Mouse (Mus musculus) gastrocnemius, postnatal 10 days (tissue): ENCODE results near the gene Chek2. TPM values are rescaled to one million over a fixed set of nuclear protein-coding genes. Genes with fewer than 3 reads are reported as not detected.
A peak's percentile ranks its signal among the peaks of the same experiment; 100 is the strongest.
"Not testable (repeated sequence)": the region's sequence is repeated elsewhere in the genome, so short reads cannot be mapped to it uniquely, and the experiment has no call there.

Experiments used
- DNase-seq: peaks from one replicate; pipeline ENCODE4 v3.0.0; 2021; ENCODE audit warnings: mixed read lengths
- total RNA-seq, 2 experiments: library from RNA; stranded (reverse); gene quantifications; 2 replicates each; pipeline ENCODE4 v1.2.3; 2021

Chek2 gene
- total RNA-seq, 2 experiments from 2014 or later, result 3.8 to 5.0 TPM

DNA sequence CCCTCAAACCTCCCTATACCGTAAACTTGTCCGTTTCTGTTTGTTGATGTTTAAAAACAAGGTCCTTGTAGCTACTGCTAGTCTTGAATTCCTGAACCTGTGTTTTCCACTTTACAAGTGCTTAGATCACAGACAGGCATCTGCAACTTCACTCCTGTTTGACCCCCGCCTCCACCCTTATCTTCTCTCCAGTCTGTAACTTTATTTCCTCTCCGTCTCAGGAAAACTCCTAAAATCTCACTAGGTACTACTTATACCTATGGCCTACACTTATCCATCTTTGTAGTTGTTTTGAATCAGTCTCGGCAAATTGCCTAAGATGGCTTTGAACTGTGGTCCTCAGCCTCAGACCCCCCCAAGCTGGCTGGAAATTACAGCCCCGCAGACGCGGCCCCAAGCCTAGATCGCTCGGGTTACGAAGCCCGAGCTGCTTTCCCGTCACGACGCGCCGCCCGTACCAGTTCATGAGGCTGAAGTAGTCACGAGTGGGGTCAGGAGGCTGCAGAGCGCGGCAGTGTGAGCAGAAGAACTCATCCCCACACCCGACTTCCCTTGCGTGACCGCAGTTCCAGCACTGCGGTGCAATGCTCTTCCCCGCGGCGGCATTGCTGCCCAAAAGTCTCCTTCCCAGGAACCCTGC, 621 bp upstream of the Chek2 start:
- DNase-seq, result no peak

DNA sequence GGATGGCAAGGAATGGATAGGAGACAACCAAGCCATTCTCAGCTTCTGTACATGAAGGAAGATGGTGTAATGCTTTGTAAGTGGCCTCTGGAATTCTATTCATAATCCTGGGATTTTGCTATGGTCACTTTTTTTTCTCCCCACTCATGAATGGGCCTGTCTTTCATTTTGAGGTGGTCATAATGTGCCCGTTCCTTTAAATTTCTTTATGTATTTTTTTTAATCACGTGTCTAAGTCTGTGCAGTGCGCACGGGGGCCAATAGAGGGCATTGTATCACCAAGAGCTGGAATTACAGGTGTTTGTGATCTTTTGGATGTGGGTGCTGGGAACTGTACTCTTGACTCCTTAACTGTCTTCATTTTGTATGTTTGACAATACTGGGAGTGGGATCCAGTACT, 686 bp downstream of the Chek2 start:
- DNase-seq, result peak; percentile 31

DNA sequence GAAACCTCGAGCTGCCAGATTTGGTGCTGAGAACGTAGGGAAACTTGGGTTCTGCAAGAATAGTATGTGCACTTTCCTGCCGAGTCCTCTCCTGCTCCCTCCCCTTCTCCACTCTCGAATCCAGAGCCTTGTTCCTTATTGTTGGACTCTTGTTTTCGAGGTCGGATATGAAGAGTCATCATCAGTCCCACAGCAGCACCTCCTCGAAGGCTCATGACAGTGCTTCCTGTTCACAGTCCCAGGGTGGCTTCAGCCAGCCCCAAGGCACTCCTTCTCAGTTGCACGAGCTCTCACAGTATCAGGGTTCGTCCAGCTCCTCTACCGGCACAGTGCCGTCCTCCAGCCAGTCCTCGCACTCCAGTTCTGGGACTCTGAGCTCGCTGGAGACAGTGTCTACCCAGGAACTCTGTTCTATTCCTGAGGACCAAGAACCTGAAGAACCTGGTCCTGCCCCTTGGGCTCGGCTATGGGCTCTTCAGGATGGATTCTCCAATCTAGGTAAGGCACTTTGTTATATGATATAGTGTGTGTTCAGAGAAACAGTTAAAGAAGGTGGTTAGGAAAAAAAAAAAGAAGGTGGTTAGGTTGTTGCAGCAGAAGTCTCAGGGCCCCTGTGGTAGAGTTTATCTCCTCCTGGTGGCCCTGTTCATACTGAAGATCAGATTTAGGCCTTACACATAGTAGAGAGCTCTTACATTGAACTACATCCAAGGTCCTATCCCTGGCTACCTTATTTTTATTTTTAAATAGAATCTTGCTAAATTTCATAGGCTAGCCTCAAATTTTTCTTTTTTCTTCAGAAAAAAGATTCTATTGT, 1.5 kb downstream of the Chek2 start:
- no peak for DNase-seq

GRCm38 (mm10) chr5:110852990-110853389, 13.2 kb downstream of the Chek2 start:
- no peak for DNase-seq

- DNase-seq, result no peak
These were observed 17.3 kb downstream of the Chek2 start for GRCm38 (mm10) chr5:110857091-110857490.

- peak; percentile 32 for DNase-seq
These were observed 19.4 kb downstream of the Chek2 start for GRCm38 (mm10) chr5:110859013-110859650.

DNA sequence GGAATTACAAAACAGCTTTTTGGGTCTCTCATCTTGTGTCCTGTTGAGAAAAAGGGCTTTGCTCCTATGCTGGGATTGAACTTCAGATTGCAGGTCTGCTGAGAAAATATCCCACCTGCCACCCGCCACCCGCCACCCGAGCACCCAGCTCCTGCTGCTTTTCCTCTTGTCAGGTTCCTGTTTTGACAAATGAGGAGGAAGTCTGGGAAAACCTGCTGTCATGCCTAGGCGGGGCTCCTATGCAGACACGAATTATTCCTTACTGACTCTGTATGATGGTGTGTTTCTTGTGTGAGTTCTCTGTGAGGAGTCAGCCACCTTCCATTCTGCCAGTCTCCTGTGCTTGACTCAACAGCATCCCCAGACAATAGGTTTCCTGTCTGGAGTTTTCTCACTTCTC, 20.7 kb downstream of the Chek2 start:
- DNase-seq, result no peak

DNA sequence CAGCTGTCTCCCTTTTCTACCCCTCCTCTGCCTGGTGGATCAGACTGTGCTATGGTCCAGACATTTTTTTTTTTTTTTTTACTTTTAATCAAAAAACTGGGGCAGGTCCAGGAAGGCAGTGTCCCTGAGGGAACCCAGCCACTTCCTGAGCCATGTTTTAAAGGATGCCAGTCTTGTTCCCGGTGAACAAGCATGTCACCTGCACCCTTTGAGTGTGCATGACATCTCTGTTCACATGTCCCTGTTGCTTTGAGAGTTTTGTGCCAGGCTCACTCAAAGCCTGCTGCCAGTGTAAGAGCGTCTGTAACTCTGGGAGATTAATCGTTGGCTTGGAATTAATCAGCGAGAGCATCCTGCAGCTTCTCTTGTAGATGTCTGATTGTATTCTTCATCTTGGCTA, 28.7 kb downstream of the Chek2 start:
- no peak for DNase-seq

- no peak for DNase-seq
These were observed 29.5 kb downstream of the Chek2 start for GRCm38 (mm10) chr5:110869242-110869669.

DNA sequence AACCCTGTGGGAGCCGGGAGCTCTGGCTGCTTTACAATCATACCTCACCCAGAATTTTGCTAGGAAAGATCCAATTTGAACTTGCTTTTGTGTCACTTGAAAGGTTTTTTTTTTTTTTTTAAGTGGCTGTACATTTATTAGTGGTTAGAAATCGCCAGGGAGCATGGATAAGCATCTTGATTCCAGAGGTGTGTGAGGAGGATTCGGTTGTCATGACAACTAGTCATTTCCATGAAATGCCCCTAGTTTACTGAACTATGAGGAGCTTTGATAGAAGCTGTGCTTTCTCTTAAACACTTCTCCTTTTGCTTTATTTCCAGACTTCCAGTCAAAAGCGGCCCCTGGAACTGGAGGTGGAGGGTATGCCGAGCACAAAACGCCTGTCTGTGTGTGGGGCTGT, 33.4 kb downstream of the Chek2 start:
- no peak for DNase-seq

GRCm38 (mm10) chr5:110874711-110875110, 34.9 kb downstream of the Chek2 start:
- peak; percentile 23 for DNase-seq

DNA sequence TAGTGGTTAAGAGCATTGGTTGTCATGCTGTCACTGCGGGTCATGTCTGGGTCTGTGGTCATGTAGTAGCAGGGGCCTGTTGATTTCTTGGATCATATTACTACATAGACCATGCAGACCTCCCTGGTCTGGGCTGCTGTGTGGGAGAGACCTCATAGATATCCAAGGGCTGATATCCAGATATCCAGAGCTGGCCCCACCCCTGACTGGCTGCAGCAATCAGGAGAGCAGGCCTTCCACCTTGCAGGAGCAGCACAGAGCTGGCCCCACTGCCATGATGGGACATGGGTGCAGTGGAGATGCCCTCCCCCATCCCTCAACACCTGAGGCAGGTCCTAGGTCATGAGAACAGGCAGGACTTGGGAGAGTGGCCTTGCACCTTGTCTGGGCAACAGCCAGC, 35.5 kb downstream of the Chek2 start:
- no peak for DNase-seq

DNA sequence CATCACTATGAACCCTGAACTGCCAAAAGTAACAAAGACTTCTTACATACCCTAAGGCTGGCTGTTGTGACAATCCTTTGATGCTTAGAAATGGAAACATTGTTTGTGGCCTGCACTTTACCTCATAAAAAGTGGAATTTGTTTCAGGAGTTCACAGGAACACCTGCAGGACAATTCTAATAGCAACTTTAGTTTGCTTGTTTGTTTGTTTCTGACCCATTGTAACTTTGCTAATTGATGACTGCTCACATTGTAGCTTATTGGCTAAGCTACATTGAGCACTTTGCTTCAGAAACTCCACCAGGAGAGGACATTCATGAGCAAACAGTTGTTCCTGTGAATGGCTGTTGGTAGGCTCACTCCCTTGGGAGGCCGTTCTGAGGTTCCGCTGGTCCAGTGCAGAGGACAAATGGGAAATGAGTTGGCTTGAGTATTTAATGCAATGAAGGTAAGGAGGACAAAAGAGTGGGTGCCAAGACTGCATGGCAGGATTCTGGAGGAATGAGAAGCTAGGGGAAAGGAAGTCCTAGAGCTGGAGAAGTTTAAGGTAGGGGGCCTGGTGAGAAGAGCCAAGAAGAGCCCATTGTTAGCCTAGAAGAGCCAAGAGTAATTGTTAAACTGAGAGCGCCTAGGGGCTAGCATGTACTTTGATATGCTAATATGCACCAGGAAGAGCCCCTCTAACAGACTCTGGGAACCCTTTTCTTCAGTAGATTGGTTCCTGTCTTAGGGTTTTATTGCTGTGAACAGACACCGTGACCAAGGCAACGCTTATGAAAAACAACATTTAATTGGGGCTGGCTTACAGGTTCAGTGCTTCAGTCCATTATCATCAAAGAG, 38.1 kb downstream of the Chek2 start:
- no peak for DNase-seq

- DNase-seq, result not testable (repeated sequence)
These were observed 38.7 kb downstream of the Chek2 start for GRCm38 (mm10) chr5:110878526-110878925.

DNA sequence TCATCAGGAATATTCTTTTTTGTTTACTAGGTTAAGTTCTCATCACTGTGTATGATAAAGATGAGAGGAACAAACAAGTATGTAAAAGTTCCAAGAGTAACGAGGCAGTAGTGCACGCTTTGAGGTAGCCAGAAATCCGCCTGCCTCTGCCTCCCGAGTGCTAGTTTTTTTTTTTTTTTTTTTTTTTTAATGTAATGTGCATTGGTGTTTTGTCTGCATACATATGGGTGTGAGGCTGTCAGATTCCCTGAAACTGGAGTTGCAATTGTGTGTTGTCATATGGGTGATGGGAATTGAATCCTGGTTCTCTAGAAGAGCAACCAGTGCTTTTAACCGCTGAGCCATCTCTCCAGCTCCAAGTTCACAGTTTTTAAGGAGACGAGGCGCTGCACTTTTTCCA, 39.3 kb downstream of the Chek2 start:
- DNase-seq, result no peak

GRCm38 (mm10) chr5:110879584-110880374, 40.0 kb downstream of the Chek2 start, which contains the start of gene Ttc28:
Gene Ttc28 (plus strand): TSS chr5:110879803.
- DNase-seq, result peak; percentile 93

GRCm38 (mm10) chr5:110888596-110888995, 48.8 kb downstream of the Chek2 start:
- DNase-seq, result no peak

- DNase-seq, result no peak
These were observed 50.2 kb downstream of the Chek2 start for GRCm38 (mm10) chr5:110889945-110890344.

- no peak for DNase-seq
These were observed 50.8 kb downstream of the Chek2 start for GRCm38 (mm10) chr5:110890561-110890960.

GRCm38 (mm10) chr5:110897114-110897788, 57.5 kb downstream of the Chek2 start:
- no peak for DNase-seq

DNA sequence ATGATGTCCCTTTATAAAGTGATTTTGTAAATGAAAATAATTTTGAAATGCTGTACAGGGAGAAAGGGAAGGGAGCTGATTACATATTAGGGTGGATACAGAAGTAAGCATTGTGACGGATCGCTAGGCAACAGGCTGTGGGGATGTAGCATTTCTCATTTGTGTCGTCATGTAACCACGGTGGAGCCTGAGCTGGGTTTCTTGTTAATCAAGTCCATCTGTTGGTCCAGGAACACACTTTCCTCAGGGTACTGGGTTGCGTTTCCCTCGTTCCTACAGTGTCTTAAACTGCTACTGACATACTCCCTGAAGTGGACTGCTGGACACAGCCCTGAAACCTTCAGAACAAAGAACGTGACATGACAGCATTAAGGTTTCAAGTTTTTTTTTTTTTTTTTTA, 58.4 kb downstream of the Chek2 start:
- DNase-seq, result no peak
